Mouse (Mus musculus) bone marrow, adult 2 months (tissue): ENCODE measurements around the gene Rrbp1. TPM values are rescaled to one million over a fixed set of nuclear protein-coding genes. Genes with fewer than 3 reads are reported as not detected.

Source experiments
- H3K27ac ChIP-seq: fragments of 200-500 bp; 2 replicates; pipeline ENCODE4 v1.5.1; 2012; ENCODE audit warnings: low read depth, mild to moderate bottlenecking, control low read depth, inconsistent platforms, low read length; ENCODE audit not compliant: control insufficient read depth, poor library complexity, insufficient read depth
- H3K4me1 ChIP-seq: fragments of 200-500 bp; 2 replicates; pipeline ENCODE4 v1.6.1; 2011; ENCODE audit warnings: low read length; ENCODE audit not compliant: control insufficient read depth, insufficient read depth
- H3K4me3 ChIP-seq: fragments of 200-500 bp; replicated peaks from 2 replicates; pipeline ENCODE3; 2011; ENCODE audit warnings: mild to moderate bottlenecking, low read depth, low read length, control low read depth; ENCODE audit not compliant: control insufficient read depth
- CTCF ChIP-seq: fragments of 200-500 bp; IDR thresholded peaks from 2 replicates; pipeline ENCODE4 v1.5.1; 2011; ENCODE audit warnings: low read length, control low read depth; ENCODE audit not compliant: control insufficient read depth, insufficient read depth
- POLR2A ChIP-seq: fragments of 200-500 bp; IDR thresholded peaks from 2 replicates; pipeline ENCODE4 v1.6.1; 2011; ENCODE audit warnings: low read depth, mild to moderate bottlenecking, control low read depth, low read length, borderline replicate concordance; ENCODE audit not compliant: control insufficient read depth
- WGBS: fragments of 180-500 bp; shearing (Covaris S2); methylation state at CpG from one replicate; pipeline ENCODE4 v1.1.7; 2018; 5-methylcytosine and 5-hydroxymethylcytosine counted together
- polyA plus RNA-seq: library from polyadenylated mRNA; stranded (reverse); fragments of >200 nt; gene quantifications from 2 replicates; pipeline ENCODE4 v1.2.4, GENCODE M21; 2011; ENCODE audit warnings: low replicate concordance; ENCODE audit not compliant: missing spikeins, insufficient read depth, insufficient read length

The Rrbp1 gene
- polyA plus RNA-seq, 1 experiment, result 155 TPM

DNA sequence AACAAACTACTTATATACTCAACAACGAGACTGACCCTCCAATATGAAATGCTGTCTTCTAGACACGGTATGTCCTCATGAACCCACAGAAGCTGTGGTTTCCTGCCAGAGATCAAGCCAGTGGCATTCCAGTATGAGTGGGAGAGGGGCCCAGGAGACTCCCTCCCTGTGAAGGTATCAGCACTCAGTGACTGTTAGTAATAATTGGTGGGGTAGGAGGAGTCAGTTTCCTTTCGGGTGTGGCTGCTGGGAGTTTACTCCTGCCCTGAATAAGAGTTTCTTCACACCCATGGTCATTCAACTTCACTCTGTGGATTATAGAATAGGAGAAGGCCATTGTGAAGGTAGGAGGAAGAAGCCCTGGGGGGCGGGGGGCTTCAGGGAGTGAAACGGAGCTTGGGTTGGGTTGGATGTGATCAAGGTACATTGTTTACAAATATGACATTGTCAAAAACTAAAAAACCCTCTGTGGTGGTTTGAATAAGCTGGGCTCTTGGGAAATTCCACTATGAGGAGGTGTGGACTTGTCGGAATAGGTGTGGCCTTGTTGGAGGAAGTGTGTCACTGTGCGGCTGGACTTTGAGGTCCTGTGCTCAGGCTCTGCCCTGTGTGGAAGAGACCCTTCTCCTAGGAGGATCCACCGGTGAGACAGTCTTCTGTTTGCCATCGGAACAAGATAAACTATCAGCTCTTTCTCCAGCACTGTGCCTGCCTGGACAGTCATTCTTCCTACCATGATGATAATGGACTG lies 111.4 kb downstream of the Rrbp1 start:
- TF ChIP-seq CTCF, result no peak
- no peak for TF ChIP-seq POLR2A
- Histone ChIP-seq H3K27ac (no peak overlapping the region; the same call in 1 of the 2 replicates), H3K4me3 (no peak overlapping the region), H3K4me1 (peaks cover 1% of the 10 kb centered on the region; the same call in 1 of the 2 replicates)
- 53% methylated on average over 9 of the region's 9 CpGs for WGBS

Other genes starting within 250 kb of the Rrbp1 start
- 0.75 and 0.92 TPM in 2 replicates for gene Bfsp1, start 148.1 kb downstream of the Rrbp1 start, polyA plus RNA-seq
- 109 and 216 TPM in 2 replicates for gene Dstn, start 95.9 kb downstream of the Rrbp1 start, polyA plus RNA-seq
- not detected in 2 replicates for gene Banf2, start 21.8 kb upstream of the Rrbp1 start, polyA plus RNA-seq